Mouse (Mus musculus) heart, adult 8-10 months (tissue): ENCODE measurements at regions not wholly inside any gene's neighbourhood (a gene's known extent, or its start where the extent isn't known, plus 50 kb on each side); places are given as distances from the start of the nearest gene placed in this dataset.
"Not testable (repeated sequence)": the region's sequence is repeated elsewhere in the genome, so short reads cannot be mapped to it uniquely, and the experiment has no call there.

Experiments
- DNase-seq: peaks from one replicate; pipeline ENCODE4 v3.0.0; 2022; ENCODE audit warnings: low spot score

GRCm38 (mm10) chr4:8462414-8462813 is 223.6 kb upstream of the Car8 start:
- DNase-seq = not testable (repeated sequence)

- DNase-seq = no peak
These were observed 215.5 kb upstream of the Car8 start for GRCm38 (mm10) chr4:8454346-8454745.

- DNase-seq = peak; percentile 14
These were observed 193.6 kb upstream of the Car8 start for GRCm38 (mm10) chr4:8432393-8432792.

- no peak for DNase-seq
These were observed 192.1 kb upstream of the Car8 start for GRCm38 (mm10) chr4:8431032-8431332.

- DNase-seq = no peak
These were observed 191.6 kb upstream of the Car8 start for GRCm38 (mm10) chr4:8430269-8431031.

- DNase-seq = no peak
These were observed 190.9 kb upstream of the Car8 start for GRCm38 (mm10) chr4:8429771-8430170.

- no peak for DNase-seq
These were observed 190.0 kb upstream of the Car8 start for GRCm38 (mm10) chr4:8428629-8429523.

GRCm38 (mm10) chr4:8427812-8428211 is 189.0 kb upstream of the Car8 start:
- DNase-seq = no peak

- peak; percentile 38 for DNase-seq
These were observed 184.7 kb upstream of the Car8 start for GRCm38 (mm10) chr4:8423392-8424045.

GRCm38 (mm10) chr4:8421285-8421684 is 182.4 kb upstream of the Car8 start:
- DNase-seq = no peak

GRCm38 (mm10) chr4:8418374-8419031 is 179.7 kb upstream of the Car8 start:
- no peak for DNase-seq

GRCm38 (mm10) chr4:8417821-8418220 is 179.0 kb upstream of the Car8 start:
- no peak for DNase-seq

GRCm38 (mm10) chr4:8413307-8413706 is 174.5 kb upstream of the Car8 start:
- DNase-seq = no peak

GRCm38 (mm10) chr4:8400069-8400468 is 161.2 kb upstream of the Car8 start:
- no peak for DNase-seq

GRCm38 (mm10) chr4:8399430-8399829 is 160.6 kb upstream of the Car8 start:
- no peak for DNase-seq

- DNase-seq = no peak
These were observed 160.1 kb upstream of the Car8 start for GRCm38 (mm10) chr4:8398969-8399368.

- DNase-seq = no peak
These were observed 144.3 kb upstream of the Car8 start for GRCm38 (mm10) chr4:8383162-8383561.

GRCm38 (mm10) chr4:8382125-8382417 is 143.2 kb upstream of the Car8 start:
- no peak for DNase-seq

- DNase-seq = no peak
These were observed 142.7 kb upstream of the Car8 start for GRCm38 (mm10) chr4:8381408-8382124.

GRCm38 (mm10) chr4:8380711-8381338 is 142.0 kb upstream of the Car8 start:
- DNase-seq = peak; percentile 70
